Mouse (Mus musculus) embryo, embryonic 10.5 days (tissue): Measurements from ENCODE around the gene Spire2.
A peak's percentile ranks its signal among the peaks of the same experiment; 100 is the strongest.
"Not testable (repeated sequence)": the region's sequence is repeated elsewhere in the genome, so short reads cannot be mapped to it uniquely, and the experiment has no call there.

Source experiments
- DNase-seq: peaks from one replicate; pipeline ENCODE4 v3.0.0-alpha.2; 2015; ENCODE audit warnings: low spot score

The Spire2 gene

DNA sequence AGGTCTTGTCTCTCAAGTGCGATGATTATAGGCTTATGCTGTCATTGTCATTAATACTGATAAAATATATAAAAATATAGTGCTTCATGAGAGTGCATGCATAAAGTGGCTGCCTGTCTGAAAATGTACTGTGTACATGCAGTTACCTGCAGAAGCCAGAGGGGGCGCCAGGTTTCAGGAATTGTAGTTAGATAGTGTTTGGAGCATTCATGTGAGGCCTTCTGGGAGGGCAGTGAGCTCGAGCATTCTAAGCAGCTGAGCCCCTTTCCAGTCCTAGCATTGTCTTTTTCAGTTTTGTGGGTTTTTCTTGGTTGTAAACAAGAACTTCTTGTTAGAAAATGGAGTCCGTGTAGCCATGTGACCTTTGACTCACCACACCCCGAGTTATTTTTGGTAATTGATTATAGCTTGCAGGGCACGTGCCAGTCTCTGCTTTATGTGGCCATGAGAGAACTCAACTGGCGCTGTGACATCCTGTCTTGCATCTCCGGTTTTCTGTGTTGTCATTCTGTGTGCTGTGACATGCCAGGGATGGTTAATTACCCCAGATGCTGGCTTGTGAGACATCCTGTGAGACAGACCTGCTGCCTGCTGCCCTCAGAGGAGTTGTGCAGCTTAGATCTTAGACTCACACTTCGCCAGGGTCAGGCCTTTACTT, 52.5 kb downstream of the Spire2 start:
- DNase-seq, result peak; percentile 48

- DNase-seq, result no peak
Observed at GRCm38 (mm10) chr8:123387041-123387440, 54.5 kb downstream of the Spire2 start.

- no peak for DNase-seq
Observed at GRCm38 (mm10) chr8:123387801-123388200, 55.3 kb downstream of the Spire2 start.

DNA sequence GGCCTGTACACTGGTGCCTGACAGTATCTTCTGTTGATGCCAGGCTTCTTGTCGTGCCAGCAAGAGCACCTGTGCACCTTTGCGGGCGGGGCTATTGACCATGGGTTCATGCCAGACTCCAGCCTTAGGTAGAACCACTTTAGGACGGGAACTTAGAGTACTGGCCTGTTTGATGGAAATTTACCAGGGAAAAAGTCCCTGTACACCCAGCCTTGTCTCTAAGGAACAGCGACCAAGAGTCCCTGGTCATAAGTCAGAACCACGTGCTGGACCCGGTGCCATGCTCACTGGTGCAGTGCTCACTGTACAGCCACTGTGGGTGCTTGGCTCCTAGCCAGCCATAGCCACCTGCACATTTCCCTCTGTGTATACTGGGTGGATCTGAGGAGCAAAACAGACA, 56.5 kb downstream of the Spire2 start:
- DNase-seq, result no peak

- DNase-seq, result no peak
Observed at GRCm38 (mm10) chr8:123398308-123398707, 65.8 kb downstream of the Spire2 start.

- no peak for DNase-seq
Observed at GRCm38 (mm10) chr8:123401936-123402335, 69.4 kb downstream of the Spire2 start.

DNA sequence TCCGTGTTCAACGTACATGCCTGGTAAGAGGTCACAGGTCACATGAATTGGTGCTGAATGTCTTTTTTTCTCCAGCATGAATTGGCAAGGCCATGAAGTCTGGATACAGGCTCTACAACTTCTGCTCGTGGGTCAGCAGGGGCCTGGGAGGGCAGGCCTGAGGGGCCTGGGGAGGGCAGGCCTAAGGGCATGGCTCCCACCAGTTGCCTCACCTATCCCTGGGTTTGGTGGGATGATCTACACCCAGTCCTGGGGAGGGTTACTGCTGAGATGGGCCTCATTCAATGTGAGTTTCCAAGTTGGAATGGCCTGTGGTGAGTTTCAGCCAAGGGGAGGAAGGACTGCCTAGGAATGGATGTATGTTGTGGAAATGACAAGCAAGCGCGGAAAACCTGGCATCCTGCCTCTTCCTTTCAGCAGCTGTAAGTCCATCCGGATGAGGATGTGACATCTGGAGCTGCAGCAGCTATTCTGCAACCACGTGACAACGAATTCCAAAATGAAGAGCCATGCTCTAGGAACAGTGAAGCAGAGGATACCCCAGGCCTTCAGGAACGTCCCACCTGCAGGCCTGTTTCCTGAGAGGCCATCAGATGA, 70.3 kb downstream of the Spire2 start:
- DNase-seq, result no peak

GRCm38 (mm10) chr8:123404521-123404920, 72.0 kb downstream of the Spire2 start:
- DNase-seq, result no peak

GRCm38 (mm10) chr8:123406786-123407185, 74.3 kb downstream of the Spire2 start, which contains the start of gene Mc1r:
Gene Mc1r (plus strand): TSS chr8:123407107.
- peak; percentile 80 for DNase-seq

DNA sequence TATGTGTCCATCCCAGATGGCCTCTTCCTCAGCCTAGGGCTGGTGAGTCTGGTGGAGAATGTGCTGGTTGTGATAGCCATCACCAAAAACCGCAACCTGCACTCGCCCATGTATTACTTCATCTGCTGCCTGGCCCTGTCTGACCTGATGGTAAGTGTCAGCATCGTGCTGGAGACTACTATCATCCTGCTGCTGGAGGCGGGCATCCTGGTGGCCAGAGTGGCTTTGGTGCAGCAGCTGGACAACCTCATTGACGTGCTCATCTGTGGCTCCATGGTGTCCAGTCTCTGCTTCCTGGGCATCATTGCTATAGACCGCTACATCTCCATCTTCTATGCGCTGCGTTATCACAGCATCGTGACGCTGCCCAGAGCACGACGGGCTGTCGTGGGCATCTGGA, 75.1 kb downstream of the Spire2 start:
- DNase-seq, result no peak

- DNase-seq, result no peak
Observed at GRCm38 (mm10) chr8:123408586-123409544, 76.4 kb downstream of the Spire2 start.

DNA sequence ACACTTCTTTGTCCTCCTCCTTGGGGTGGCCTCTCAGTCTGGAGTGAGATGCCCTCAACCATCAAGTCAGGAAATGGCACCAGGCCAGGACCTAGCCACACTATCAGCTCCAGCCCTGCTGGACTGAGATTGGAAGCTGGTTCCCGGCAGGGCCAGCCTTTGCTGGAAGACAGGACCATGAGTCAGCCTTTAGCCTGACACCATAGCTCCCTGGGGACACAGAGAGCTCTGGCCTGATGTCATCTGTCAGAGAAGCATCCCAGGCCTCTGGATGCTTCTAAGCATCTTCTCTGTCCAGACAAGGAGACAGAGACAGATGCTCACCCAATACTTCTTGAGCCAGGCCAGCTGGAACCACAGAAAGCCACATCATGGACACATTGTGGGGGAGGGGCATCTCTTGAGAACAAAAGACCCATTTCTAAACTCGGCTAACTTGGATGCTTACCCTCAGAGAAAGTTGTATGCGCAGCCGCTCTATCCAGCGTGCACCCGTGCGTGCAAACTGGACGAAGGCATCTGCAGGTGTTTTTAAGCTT, 77.6 kb downstream of the Spire2 start:
- peak; percentile 69 for DNase-seq

- DNase-seq, result no peak
Observed at GRCm38 (mm10) chr8:123410788-123411187, 78.3 kb downstream of the Spire2 start.

- DNase-seq, result peak; percentile 92
Observed at GRCm38 (mm10) chr8:123411246-123411645, 78.7 kb downstream of the Spire2 start, which contains the start of gene Tubb3. Gene Tubb3 (plus strand): TSS chr8:123411424.

- no peak for DNase-seq
Observed at GRCm38 (mm10) chr8:123411781-123412327, 79.3 kb downstream of the Spire2 start.

DNA sequence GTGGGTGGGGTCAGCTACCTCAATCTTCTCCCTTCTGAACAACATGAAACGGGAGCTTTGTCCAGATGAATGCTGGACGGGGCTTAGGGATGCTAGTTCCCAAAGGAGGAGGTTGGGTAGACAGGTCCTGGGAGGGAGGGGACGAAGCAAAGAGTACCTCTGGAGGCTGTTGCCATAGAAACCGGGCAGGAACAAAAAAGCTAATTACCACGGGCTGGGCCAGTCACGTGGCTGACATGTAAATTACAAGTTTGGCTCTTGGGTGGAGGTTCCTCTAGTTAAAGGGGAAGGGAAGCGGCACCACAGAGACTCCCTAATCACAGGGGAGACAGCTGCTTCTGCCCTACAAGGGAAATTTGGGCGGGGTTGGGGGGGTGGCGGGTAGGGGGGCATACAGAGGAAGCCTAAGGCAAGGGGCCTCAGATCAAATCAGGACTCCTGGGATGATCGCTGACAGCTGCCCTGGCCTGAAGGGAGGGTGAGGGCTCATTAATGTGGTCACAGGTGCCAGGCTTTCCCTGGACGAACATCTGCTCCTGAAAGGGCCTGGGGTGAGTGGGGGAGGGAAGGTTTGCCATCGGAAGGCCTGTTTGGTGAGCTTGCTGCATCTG, 80.2 kb downstream of the Spire2 start:
- peak; percentile 80 for DNase-seq

DNA sequence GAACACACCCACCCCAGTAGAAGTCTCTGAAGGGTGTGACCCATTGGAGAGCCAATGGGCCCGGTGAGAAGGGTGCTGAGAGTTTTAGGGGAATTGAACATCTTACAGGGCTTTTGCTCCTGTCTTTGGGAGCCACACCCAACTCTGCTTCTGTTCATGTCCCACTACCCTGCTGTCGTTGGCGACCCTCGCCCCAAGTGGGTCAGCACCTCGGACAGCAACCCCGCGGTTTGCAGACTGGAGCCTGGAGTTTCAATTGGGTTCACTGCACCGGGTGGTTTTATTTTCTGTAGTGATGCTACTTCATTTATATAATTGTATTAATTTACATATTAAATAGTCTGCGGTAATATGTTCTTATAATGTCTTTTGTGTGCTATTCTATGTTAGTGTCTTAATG, 81.7 kb downstream of the Spire2 start:
- peak; percentile 62 for DNase-seq

- not testable (repeated sequence) for DNase-seq
Observed at GRCm38 (mm10) chr8:123414997-123415696, 82.6 kb downstream of the Spire2 start.

GRCm38 (mm10) chr8:123415967-123416943, 83.7 kb downstream of the Spire2 start:
- no peak for DNase-seq
